Mouse (Mus musculus): Measurements from ENCODE around the gene Tpmt.

The Tpmt gene

DNA sequence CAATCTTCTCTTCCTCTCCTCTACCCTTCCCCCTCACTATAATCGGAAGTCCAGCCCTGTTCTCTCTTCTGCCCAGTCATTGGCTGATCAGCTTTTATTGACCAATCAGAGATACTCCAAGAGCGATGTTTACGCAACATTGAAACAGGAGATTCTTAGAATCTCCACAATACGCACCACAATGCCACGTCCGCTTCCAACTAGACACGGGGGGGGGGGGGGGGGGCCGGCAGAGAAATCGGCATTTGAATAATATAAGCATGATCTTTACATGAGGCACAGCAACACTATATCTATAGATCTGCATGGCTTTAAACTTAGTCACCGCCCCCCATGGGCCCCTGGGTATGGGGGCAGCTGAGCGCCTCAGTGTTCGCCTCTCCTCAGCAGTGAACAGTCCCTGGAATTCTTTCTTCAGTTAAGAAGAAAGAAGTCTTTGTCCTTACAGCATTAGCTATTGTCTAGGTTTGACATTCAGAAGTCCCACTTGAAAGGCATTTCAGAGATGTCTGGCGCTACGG, 69.4 kb downstream of the Tpmt start:
- DNase-seq = peak; percentile 4

Measured in layer of hippocampus, adult 9-11 months (tissue).